Mouse (Mus musculus): ENCODE measurements around the gene Mrpl28. TPM values are rescaled to one million over a fixed set of nuclear protein-coding genes. Genes with fewer than 3 reads are reported as not detected.

The Mrpl28 gene
- polyA plus RNA-seq (2015; fragmentation: Nextera tagmentation; extraction: Ambion mirVana) = 127 and 135 TPM in 2 replicates

DNA sequence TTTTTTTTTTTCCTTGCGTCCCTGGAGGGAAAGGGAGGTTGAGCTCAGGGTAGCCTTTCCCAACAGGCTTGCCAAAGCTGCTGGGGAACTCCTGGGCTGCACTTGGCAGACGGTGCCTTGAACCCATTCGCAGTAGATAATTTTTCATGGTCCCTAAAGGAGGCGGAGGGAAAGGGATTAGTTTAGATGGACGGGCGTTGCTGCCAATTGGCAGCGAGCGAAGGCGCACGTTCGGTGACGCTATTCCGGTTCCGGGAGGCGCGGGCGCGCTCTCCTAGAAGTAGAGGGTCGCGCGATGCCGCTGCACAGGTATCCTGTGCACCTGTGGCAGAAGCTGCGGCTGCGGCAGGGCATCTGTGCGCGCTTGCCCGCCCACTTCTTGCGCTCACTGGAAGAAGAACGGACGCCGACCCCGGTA, at the start of gene Mrpl28:
Gene Mrpl28, plus strand, starts transcription at position 234 of the 418 bp plus-strand sequence.

DNA sequence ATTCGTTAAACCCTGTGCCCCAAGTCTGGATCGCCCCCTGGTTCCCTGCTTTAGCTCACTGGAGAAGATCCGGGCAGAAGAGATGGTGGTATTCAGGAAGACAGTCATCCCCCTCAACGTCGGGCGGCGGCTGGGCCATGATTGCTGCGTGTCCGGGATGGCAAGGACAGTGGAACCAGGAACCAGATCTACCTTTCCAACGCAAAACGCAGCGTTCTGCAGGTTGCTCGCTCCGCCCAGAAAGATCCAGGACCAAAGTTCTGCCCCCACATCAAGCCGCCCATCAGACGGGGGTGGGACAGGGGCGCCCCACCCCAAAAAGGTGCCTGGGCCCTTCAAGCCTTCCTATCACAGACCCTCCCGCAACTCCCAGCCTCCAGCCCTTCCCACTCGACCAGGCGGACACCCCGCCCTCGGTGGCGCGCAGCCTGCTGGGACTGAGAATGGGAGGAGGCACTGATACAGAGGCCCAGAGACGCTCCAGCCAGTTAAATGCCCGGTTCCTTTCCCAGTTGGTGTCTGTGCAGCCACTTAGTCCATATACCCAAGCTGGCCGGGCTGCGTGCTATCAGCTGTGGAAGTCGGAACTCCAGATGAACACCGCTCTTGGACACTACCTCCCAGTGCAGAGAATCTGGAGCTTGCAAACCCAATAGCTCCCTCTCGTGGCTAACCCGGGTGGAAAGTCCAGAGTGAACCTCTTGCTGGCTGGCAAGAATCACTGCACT, 33.2 kb upstream of the Mrpl28 start, which contains the start of gene Decr2:
Gene Decr2, minus strand, starts transcription at position 433 of the 728 bp plus-strand sequence.

GRCm38 (mm10) chr17:26095121-26095740, 28.1 kb upstream of the Mrpl28 start, which contains the start of gene Nme4:
TSS of gene Nme4 (minus strand) at chr17:26095602.

DNA sequence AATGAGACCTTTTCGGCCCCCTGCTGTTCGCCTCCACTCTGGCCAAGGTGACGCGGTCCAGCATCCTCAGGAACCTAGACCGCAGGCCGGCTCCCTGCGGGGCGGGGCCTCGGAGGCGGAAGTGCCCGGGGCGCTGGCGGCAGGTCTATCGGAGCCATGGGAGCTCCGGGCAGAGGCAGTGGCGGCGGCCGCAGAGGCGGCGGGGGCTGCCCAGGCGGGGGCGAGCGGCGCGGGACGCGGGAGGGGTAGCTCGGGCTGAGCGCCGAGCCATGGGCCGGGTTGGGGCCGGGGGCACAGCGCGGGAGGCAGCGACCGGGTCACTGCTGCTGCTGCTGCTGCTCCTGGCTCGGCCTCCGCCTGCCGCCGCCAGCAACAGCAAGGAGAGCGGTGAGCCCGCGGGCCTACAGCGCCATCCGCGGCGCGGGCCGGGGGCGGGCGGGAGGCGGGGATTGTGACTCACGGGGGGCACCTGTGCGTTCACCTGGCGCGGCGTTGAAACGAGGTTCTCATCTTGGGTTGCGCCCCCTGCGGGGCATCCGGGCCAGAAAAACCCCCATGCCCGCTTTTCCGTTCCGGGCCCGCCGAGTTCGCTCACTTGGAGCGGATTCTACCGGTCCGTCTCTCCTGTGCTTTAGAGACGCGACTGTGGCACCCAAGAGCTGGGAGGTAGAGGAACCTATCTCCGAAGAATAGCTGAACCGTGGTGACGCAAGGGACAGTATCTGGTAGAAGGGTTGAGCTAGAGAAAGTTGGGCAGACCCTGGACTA, 9.9 kb upstream of the Mrpl28 start, which contains the start of gene Tmem8:
Gene Tmem8, plus strand, starts transcription at position 119 of the 768 bp plus-strand sequence.

DNA sequence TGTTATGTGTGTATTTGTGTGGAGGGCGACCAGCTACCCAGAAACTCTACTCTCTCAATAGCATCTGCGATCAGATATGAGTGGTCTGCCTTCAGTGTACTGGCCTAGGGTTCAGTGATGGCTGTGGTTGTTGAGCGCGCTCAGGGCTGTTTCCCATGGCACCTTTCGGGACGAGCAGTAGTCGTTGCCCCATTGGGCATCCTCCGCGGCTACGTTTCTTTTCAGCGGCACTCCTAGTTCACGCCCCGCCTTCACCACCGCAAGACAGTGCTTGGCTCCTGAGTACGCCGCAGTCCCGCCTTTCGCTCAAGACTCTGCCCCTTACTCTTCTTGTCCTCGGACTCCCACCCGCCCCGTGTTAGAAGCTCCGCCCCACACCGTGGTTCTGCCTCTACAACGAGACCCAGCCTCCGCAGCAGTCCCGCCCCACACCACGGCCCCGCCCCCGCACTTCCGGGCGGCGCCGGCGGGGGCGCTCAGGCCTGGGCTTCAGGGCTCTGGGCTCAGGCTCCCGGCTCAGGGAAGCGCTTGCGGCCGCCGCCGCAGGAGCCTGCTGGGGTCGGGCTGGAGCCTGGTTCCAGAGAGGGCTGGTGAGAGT, 15.0 kb downstream of the Mrpl28 start, which contains the start of gene Axin1:
Gene Axin1, plus strand, starts transcription at position 450 of the 598 bp plus-strand sequence.

Other genes starting within 250 kb of the Mrpl28 start
- 34.2 and 34.8 TPM in 2 replicates for gene Mettl26, start 248.4 kb upstream of the Mrpl28 start, polyA plus RNA-seq (2015; fragmentation: Nextera tagmentation; extraction: Ambion mirVana)
- 0.30 and 0.38 TPM in 2 replicates for gene Wfikkn1, start 242.6 kb upstream of the Mrpl28 start, polyA plus RNA-seq (2015; fragmentation: Nextera tagmentation; extraction: Ambion mirVana)
- 7.1 and 9.0 TPM in 2 replicates for gene Rab40c, start 203.8 kb upstream of the Mrpl28 start, polyA plus RNA-seq (2015; fragmentation: Nextera tagmentation; extraction: Ambion mirVana)
- gene Pigq, start 178.6 kb upstream of the Mrpl28 start, polyA plus RNA-seq (2015; fragmentation: Nextera tagmentation; extraction: Ambion mirVana) = 119 and 130 TPM in 2 replicates
- gene Nhlrc4, start 178.5 kb upstream of the Mrpl28 start, polyA plus RNA-seq (2015; fragmentation: Nextera tagmentation; extraction: Ambion mirVana) = 7.8 and 8.1 TPM in 2 replicates
- 0.07 and 0.11 TPM in 2 replicates for gene A930017K11Rik, start 170.9 kb upstream of the Mrpl28 start, polyA plus RNA-seq (2015; fragmentation: Nextera tagmentation; extraction: Ambion mirVana)
- gene Capn15, start 137.7 kb upstream of the Mrpl28 start, polyA plus RNA-seq (2015; fragmentation: Nextera tagmentation; extraction: Ambion mirVana) = 15.0 and 15.2 TPM in 2 replicates
- 3.0 and 3.6 TPM in 2 replicates for gene Rab11fip3, start 53.9 kb upstream of the Mrpl28 start, polyA plus RNA-seq (2015; fragmentation: Nextera tagmentation; extraction: Ambion mirVana)
- gene Decr2, start 33.2 kb upstream of the Mrpl28 start, polyA plus RNA-seq (2015; fragmentation: Nextera tagmentation; extraction: Ambion mirVana) = 7.4 and 9.5 TPM in 2 replicates
- 70.6 and 73.3 TPM in 2 replicates for gene Nme4, start 27.9 kb upstream of the Mrpl28 start, polyA plus RNA-seq (2015; fragmentation: Nextera tagmentation; extraction: Ambion mirVana)
- 3.2 and 4.2 TPM in 2 replicates for gene Tmem8, start 10.2 kb upstream of the Mrpl28 start, polyA plus RNA-seq (2015; fragmentation: Nextera tagmentation; extraction: Ambion mirVana)
- 5.7 and 7.1 TPM in 2 replicates for gene Axin1, start 15.2 kb downstream of the Mrpl28 start, polyA plus RNA-seq (2015; fragmentation: Nextera tagmentation; extraction: Ambion mirVana)
- gene Pdia2, start 75.6 kb downstream of the Mrpl28 start, polyA plus RNA-seq (2015; fragmentation: Nextera tagmentation; extraction: Ambion mirVana) = 71.2 and 101 TPM in 2 replicates
- 0.85 and 1.2 TPM in 2 replicates for gene Rgs11, start 79.5 kb downstream of the Mrpl28 start, polyA plus RNA-seq (2015; fragmentation: Nextera tagmentation; extraction: Ambion mirVana)
- 23.8 and 32.1 TPM in 2 replicates for gene Arhgdig, start 84.3 kb downstream of the Mrpl28 start, polyA plus RNA-seq (2015; fragmentation: Nextera tagmentation; extraction: Ambion mirVana)
- 11.5 and 15.8 TPM in 2 replicates for gene Fam234a, start 120.7 kb downstream of the Mrpl28 start, polyA plus RNA-seq (2015; fragmentation: Nextera tagmentation; extraction: Ambion mirVana)
- 47.9 and 48.5 TPM in 2 replicates for gene Luc7l, start 129.4 kb downstream of the Mrpl28 start, polyA plus RNA-seq (2015; fragmentation: Nextera tagmentation; extraction: Ambion mirVana)

All from spleen, postnatal 0 days (tissue).